Mouse (Mus musculus) yolk sac, embryonic 10.5 days (tissue): ENCODE measurements at regions not wholly inside any gene's neighbourhood (a gene's known extent, or its start where the extent isn't known, plus 50 kb on each side); places are given as distances from the start of the nearest gene placed in this dataset.

Experiments used
- DNase-seq: peaks from one replicate; pipeline ENCODE4 v3.0.0-alpha.2; 2017; ENCODE audit warnings: low spot score

DNA sequence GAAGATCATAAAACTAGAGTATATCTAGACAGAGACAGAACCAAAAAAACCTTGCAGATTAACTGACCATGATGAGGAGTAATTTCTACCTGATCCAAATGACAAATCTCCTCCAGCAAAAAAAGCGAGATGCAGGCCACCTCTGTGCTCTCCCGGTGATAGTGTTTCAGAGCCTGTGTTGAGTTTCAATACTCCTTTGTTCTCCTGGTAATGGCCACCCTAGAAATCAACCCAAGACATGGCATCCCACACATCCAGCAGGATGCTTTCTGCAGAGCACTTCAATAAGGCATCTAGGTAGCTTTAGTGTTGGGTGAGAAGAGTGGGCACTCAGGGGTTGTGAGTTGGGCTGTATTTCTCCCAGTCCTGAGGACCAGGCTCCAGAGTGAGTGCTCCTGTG lies 371.3 kb upstream of the Sall1 start:
- DNase-seq = no peak

DNA sequence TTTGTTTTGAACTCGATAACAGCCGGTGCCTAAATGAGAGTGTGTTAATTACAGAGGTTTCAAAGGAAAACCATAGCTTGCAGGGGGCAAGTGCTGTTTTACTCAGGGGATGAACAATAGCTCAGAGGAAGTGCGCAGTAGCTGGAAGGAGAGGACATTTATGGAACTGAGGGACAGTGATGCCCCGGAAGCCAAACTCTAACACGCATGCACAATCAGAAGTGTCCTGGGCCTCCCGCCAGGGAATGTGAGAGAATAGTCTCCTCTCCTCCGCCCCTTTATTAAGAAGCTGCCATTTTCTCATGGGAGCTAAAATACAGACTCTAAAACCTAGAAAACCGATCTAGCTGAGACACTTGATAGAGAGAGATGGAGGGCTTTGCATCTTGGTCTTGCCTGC lies 368.5 kb upstream of the Sall1 start:
- DNase-seq = no peak

DNA sequence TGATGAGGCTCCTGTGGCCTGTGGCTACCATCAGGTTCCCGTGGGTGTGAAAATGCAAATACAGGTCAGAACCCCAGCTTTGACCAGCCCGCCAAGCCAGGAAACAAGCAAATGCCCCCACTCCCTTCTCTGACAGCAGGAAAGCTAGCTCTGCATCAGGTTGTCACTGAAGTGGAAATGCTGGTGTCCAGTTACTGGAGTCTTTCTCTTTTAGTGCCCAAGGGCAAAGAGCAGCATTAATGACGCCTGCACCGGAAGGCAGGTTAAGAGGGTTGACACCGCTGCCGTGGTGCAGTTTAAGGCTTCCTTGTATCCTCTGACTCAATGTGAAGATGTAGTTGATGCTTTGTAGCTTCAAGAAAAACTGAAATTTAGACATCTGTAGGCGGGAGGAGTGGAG lies 368.1 kb upstream of the Sall1 start:
- no peak for DNase-seq

DNA sequence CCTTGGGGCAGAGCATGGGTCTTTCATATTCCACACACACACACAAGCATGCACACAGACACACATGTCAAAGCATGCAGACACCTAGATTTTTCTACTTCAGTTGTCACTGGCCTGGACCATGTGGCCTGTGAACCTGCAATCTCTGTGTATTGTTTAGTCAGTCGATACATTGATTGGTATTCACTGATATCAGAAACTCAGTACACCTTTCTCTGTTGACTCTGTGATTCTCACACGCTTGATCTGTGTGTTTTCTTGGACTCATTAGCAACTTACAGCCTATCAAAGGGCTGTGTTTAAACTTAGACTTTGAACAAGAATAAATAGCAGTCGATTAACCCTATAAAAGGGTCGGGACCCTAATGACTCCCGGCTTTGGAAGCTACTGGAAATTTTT lies 362.7 kb upstream of the Sall1 start:
- no peak for DNase-seq

DNA sequence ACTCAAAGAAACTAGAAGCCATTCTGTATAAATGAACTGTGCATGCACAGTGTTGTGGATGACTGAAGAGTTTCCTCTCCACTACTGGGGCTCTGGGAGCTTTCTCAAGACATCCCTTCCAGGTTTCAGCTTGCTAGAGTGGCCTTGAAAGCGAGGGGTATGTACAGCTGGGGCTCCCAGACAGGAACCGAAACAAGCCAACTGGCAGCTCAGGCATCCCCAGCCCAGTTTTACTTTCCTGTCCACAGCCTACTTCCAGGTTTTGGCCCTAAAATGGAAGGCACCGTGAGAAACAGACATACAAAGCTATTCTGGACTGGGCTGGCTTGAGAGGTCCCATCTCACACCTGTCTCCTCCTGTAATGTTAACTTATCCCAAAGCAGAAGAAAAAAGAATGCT lies 360.3 kb upstream of the Sall1 start:
- DNase-seq = no peak

DNA sequence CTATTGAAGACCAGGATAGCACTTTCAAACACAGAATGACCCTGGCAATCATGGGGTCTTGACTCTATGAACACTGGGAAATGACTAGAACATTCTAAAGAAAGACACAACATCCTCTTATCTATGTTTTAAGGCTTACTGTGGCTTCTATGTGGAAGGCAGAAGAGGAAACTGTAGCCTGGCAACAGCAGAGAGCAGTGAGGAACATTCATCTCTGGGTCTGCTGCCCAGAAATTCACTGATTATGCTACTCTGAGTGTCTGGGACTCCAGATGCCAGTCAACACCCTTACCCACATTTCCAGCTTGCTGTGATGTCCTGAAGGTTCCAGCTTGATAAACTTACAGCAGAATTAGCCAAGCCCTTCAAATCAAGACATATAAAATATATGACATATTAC lies 352.7 kb upstream of the Sall1 start:
- DNase-seq = no peak

DNA sequence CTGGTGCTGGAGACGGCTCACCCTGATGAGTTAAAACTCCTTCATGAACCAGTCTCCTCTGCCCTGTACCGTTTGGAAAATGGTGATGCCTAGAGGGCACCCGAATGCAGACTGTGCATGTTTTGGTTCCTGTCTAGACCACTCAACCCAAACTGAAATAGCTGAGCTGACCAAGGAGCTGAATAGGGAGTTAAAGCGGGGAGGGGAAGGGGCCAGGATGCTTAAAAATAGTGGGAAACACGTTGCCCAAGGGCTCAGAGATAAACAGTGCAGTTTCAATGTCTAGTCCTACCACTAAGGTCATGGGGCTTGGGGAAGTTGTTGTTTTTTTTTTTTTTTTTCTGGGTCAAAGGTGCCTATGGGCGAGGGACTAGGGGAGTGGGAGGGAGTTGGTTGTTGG lies 348.8 kb upstream of the Sall1 start:
- DNase-seq = no peak

DNA sequence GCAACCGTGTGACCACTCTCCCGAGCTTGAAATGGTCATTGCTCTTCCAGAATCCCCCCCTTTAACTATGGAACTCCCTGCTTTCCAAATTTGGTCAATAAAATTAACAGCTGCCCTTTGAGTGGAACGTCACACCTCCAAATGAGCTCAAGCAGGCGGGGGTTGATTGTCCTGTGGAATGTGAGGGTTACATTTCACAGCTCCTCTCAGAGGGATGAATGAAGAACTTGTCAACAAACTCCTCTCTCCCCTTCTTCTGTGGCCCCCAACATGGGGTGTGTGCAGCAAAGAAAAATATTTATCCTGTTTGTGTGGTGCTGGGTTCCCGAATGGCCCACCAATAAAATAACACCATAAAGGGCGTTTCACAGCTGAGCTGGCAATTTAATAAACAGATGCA lies 344.8 kb upstream of the Sall1 start:
- no peak for DNase-seq

DNA sequence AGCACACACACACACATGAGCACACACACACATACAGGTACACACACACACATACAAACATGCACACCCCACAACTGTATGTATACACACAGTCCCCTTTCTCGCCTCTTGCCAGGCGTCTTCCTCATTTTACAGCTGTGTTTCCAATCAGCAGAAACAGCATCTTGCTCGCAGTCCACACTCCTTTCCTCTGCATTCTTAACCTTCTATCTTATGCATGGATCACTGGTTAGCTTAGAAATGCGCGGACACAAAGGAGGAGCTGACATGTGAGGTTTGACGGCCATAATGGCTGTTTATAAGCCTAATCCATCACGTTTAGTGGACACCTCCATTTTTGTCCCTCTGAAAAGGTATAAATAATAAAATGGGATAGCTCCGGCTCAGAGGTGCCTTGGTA lies 343.3 kb upstream of the Sall1 start:
- no peak for DNase-seq

DNA sequence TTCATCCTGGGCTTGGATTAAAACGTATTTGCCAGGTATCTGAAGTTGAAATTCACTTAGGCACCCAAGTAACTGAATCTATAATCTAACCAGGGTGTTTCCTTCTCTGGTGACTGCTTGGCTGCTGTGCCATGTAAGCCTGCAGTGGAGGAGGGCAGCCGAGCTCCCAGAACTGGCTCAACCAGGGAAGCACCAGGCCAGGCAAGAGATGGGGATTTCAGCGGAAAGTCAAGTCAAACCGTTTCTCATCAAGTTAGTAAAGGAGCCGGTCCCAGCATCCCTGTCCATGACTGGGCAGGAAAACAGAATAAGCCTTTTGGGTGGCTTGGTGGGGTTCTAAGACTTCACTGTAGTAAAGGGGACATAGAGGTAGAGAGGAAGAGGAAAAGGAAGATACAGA lies 341.1 kb upstream of the Sall1 start:
- no peak for DNase-seq

DNA sequence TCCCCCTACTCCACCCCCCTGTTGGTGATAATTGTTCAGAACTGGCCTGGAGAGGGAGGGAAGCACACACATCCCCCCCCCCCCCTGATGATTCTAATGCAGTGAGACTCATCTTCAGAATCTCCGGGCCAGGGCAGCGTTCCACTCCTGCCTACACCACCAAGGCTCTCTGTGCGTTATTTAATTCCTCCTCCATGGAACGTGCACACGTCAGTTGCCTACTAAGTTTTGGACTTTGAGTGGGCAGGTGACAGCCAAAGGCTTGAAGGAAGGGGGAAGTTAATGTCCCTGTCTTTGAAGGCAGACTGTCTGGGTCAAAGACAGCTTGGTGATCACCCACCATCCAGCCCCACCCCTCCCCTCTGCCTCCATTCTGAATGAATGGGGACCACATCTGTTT lies 339.8 kb upstream of the Sall1 start:
- DNase-seq = no peak

DNA sequence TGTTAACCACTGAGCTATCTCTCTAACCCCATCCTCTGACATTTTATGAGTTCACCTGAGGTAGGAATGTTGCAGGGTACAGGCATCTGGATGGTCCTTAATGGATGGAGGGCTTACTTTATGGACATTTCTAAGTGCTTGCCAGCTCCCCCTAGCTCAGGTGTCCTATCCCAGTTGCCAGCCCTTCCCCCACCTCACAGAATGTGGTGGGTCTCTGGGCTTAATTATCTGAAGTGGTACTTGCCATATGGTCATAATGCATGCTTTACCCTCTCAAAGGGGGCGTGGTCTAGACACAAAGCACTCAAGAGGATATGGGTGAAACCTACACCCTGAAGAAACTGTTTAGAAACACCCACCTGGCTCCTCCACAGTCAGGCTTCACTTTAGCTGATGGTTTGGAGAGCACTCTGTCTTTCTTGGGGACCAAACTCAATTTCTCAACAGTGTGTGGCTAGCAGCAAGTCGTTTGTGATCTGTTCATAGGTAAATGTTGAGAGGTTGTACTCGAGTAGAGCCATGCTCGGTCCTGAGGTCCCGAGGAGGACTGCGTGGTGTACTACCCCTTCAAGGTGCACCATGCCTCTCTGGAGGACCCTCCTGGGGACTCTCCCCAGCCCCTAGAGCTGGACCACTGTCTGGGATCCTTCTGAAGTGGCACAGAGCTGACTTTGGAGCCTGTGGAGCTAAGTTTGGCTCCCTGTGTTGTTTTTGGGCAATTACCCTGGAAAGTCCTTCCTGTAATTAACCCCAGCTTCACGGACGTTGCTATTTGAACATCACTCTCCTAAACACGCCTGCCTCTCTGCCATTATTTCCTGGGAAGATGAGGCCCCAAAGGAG lies 338.8 kb upstream of the Sall1 start:
- no peak for DNase-seq

DNA sequence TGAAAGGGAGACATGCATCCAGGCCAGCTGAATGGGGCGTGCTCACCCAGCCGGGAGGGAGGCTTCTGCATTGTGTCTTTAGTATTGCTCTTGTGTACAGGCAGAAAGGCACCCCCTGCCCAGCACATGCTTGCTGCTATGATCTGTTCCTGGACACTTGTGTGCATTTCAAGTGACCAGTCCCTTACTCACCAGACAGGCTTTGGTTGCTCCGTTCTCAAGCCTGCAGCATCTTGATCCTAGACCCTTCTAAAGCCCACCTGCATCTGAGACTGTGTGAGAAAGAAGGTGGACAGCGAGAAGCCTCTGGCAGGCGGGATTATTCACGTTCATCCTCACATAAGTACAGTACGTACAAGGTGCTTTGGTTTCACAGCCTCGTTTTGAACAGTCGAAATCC lies 336.5 kb upstream of the Sall1 start:
- DNase-seq = no peak

DNA sequence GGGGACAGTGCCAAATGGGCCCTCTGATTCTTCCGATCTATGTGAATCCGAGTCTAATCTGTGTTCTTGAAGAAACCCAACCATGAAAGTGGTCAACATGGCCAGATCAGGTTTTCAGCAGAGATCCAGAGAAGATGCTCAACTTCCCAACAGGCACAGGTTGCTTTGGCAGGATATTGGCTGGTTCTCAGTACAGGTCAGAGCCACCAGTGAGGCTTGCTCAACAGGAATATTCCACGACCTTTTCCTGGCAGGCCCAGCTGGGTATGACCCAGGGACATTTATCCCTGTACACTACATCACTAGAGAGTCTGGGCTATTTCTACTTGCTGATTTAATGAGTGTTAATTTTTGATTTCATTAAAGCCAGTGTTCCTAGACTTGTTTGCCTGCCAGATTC lies 328.8 kb upstream of the Sall1 start:
- DNase-seq = no peak

DNA sequence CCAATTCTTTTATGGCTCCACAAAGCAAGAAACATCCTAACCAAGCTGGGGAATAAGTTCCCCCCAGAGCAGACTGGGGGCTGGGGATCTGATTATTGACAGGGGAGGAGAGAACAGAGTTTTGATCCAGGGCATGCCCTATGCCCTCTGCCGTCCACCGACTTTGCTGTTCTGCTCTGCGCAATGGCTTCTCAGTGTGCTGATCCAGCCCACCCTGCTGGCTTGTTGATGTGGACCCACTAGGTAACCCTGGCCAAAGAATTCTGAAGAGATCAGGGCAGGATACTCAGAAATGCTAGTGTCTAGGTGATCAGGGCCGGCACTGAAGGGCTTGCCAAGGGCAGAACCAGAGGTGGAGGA lies 327.8 kb upstream of the Sall1 start:
- no peak for DNase-seq

DNA sequence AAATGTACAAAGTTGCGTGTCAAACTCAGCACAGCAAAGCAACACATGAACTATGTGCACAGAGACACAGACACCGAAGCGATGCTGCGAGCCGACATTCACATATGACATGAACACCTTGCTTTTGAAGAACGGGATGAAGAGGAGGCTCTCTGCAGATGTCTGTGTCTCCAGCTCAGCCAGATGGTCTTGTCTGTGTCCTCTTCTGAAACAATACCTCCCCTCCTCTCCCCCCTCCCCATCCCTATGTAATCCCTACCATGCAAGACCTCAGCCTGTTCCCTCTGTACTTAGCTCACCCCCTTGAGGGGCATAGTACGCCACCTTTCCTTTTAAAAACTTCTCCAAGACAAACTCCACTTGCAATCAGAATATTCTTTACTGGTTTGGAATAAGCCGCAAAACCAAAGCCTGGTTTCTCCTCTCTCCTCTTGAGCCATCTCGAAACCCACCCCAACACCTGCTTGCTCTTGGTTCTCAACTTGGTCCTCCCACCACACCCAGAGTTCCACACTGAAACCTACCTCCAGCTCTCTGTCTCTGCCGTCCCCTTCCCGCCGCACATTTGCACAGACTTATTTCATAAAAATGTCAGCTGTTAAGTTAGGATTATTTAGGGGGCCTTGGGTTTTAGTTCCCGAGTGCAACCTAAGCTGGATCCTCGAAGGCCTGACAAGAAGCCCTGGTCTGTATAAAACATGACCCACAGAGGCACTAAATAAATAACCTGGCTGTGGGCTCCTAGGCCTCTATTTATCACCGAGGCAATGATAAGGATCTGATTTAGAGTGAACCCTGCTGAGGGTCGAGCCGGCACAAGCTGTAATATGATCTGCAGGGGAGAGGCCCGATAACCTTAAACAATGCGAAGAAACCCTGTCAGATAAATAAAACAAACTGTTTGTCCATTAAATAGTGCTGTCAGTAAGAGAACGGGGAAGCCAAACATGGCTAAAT lies 327.1 kb upstream of the Sall1 start:
- no peak for DNase-seq

DNA sequence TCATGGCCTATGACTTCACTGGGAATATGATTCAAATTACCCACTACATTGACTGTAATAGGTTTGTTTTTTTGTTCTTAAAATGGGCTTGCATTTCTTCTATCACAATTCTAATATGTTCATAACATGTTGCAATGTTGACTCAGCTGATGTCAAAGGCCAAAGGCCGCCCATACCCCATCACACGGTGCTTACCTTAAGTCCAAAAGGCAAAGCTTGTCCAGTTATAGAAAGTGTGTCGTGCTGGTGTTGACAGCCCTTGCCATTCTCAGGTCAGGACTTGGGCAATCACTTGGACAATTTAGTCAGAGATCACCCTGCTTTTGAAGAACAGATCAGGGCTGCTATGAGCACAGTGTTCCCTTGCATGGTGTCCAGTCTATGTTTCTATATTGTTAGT lies 321.5 kb upstream of the Sall1 start:
- no peak for DNase-seq

DNA sequence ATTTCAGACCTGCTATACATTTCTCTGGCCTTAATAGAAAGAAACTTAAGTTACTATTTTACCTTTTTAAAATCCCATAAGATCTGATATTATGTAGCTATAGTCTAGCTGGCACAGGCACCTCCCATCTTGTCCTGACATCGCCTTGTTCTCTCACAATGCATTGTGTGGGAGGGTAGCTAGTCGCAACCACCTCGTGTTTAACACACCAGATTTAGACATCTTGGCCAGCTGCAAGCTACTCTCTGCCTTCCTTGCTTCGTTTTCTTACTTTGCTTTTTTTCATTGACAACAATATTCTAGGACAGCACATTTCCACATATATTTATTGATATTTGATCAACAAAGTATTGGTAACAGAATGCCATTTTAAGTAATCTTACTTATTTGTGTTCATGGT lies 314.4 kb upstream of the Sall1 start:
- DNase-seq = no peak

DNA sequence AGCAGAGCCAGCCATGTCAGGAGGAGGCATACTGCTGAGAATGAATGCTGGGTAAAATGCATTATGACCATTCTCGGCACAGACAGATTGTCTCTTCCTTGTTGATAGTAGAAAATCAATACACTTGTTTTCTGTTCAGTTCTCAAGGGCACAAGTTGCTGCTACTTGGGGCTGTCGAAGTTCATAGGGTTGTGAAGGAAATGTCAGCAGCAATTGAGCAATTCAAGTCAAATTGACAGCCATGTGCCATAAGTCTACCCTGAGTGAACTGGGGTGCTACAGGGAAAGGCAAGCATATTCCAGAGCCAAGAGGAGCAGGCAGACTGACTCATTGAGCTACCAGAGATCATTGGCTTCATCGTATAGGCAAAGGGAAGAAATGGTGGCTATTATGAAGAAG lies 301.6 kb upstream of the Sall1 start:
- no peak for DNase-seq

DNA sequence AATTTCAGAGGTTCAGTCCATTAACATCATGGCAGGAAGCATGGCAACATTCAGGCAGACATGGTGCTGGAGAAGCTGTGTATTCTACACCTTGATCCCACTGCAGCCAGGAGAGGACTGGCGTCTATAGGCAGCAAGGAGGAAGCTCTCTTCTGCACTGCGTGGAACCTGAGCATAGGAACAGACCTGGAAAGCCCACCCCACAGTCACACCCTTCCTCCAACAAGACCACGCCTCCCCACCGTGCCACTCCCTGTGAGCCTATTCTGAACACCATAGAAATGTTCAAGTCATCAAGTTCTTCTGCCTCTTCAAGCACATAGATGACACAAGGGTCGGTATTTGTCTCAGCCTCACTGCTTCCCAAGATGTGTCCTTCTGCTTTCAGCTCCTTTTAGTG lies 297.7 kb upstream of the Sall1 start:
- no peak for DNase-seq

DNA sequence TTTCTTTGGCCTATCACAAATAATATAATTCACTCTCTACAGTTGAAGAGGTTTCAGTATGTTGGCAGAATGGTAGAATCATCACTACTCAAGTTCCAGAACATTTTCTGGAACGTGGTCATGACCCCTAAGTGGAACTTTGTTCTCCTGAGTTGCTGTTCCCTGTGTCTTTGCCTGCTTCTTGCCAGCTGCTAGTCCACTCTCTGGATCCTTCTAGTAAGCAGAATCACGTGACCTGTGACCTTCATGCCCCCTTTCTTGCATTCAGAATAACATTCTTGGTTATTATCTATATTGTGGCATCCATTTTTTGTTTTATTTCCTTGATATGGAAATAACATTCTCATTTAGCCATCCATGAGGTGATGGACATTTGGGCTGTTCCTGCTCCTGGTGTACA lies 291.5 kb upstream of the Sall1 start:
- no peak for DNase-seq

DNA sequence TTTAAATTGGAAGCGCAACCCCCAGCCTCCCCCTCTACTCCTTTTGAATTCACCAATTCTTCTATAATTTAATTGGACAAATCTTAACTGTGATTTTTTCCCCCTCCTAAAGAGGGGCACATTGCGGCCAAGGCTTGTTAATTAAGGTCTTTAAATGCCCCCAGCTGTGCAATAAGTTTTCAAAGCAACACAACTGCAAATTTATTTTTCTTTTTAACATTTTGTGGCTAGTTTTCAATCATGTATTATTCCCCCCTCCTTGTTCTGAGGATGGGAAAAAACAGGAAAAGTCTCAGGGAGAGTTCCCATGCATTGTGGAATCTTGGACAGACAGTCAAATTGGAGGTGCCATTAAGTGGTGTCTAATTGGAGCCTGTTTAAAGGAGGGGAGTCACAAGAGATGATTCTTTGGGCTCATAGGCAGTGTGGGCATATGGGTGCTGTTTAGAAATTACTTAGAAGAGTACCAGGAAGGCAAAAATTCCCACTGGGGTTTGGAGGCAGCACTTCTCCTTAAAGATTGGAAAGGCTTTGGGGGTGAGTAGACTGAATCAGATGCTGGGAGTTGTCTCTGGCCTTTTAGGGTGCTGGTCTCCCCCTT lies 281.9 kb upstream of the Sall1 start:
- no peak for DNase-seq

DNA sequence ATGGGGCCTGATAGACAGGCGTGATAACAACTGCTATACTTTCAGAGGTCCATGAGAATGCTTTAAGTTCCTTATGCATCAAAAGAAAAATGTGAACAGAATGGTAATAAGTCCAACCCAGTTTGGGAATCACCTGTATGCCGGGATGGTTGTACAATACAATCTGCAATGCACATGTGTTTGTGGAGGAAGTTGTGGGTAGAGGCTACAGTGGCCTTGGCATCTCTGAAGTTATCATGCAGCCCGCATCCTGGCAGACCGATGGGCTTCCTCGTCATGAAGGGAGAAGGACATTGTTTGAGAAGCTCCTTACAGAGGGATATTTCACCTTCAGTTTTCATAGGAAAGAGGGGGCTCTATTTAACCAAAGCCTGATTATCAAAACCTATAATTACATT lies 281.3 kb upstream of the Sall1 start:
- no peak for DNase-seq
